In the genomic region with DNA sequence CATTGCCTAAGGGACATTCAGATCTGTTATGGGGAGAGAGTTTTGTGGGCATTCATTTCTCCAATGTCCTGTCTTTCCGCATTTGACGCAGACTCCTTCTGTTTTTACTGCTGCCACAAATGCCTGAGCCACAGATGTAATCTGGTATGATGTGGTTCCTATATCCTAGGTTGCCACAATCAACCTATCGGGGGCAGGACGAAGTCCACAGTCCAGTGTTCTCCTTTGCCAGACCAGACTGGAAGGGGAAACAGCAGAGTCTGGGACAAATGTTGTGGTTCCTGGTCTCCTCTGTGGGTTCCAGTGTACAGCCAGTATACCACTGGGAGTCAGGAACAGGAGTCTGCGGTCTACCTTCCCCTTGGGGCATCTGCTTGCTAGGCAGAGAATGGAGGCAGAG, we compare ENCODE assay signal across 28 mouse cellular contexts. TPM values are rescaled to one million over a fixed set of nuclear protein-coding genes. Genes with fewer than 3 reads are reported as not detected.
DNase-seq lines count a peak whose midpoint lies in the region; ATAC-seq and TF ChIP-seq lines count a peak whose summit lies in the region.
"Had no signal": no experiment of that assay in that cellular context is flagged by ENCODE, and none has a peak within 500 bp of the region (broad histone marks: within the 10 kb centered on the region; RNA-seq: fewer than 3 reads in every experiment).

No protein-coding gene starts in this region.

- WGBS in kidney, adult 2 months = 83% methylated on average over 5 of the region's 5 CpGs
- 92% methylated on average over 5 of the region's 5 CpGs for WGBS in kidney, embryonic 14.5 days
- WGBS in liver, embryonic 16.5 days (ENCODE audit: insufficient replicate concordance) = 60% methylated on average over 5 of the region's 5 CpGs
- 81% methylated on average over 5 of the region's 5 CpGs for WGBS in liver, embryonic 11.5 days

- H3K27me3 ChIP-seq in kidney, adult 2 months (replicated peaks; ENCODE audit: control insufficient read depth, insufficient read depth, low read length) = no peaks in the 10 kb centered on the region
- H3K27me3 ChIP-seq in kidney, embryonic 14.5 days (ENCODE audit: control insufficient read depth, insufficient read depth, low read length) = no peaks in the 10 kb centered on the region
- no peaks in the 10 kb centered on the region for H3K27me3 ChIP-seq in liver, embryonic 16.5 days (ENCODE audit: control insufficient read depth, insufficient read depth, low read depth, low read length)
- no peaks in the 10 kb centered on the region for H3K27me3 ChIP-seq in liver, embryonic 11.5 days (replicated peaks; ENCODE audit: control insufficient read depth, insufficient read depth, low read length)
- no peaks in the 10 kb centered on the region for H3K27me3 ChIP-seq in E14TG2a.4 (ENCODE audit: insufficient read depth, low read length)
- H3K27me3 ChIP-seq: embryonic facial prominence, embryonic 13.5 days; embryonic facial prominence, embryonic 15.5 days; forebrain, embryonic 12.5 days had no signal

- no peak overlapping the region for H3K27ac ChIP-seq in kidney, adult 2 months (ENCODE audit: insufficient read depth, low read depth, low read length)
- no peak overlapping the region for H3K27ac ChIP-seq in kidney, embryonic 14.5 days (ENCODE audit: low read depth, low read length)
- H3K27ac ChIP-seq in liver, embryonic 16.5 days (ENCODE audit: low read length) = no peak overlapping the region
- H3K27ac ChIP-seq in liver, embryonic 11.5 days (ENCODE audit: low read depth, low read length) = no peak overlapping the region
- H3K27ac ChIP-seq: embryonic facial prominence, embryonic 13.5 days; embryonic facial prominence, embryonic 15.5 days; forebrain, embryonic 10.5 days; forebrain, embryonic 12.5 days had no signal

- H3K4me3 ChIP-seq in kidney, adult 2 months (ENCODE audit: insufficient read depth, low read depth, low read length) = no peak overlapping the region
- no peak overlapping the region for H3K4me3 ChIP-seq in kidney, embryonic 14.5 days (ENCODE audit: low read length)
- no peak overlapping the region for H3K4me3 ChIP-seq in liver, embryonic 16.5 days (ENCODE audit: low read depth, low read length)
- no peak overlapping the region for H3K4me3 ChIP-seq in liver, embryonic 11.5 days (ENCODE audit: low read depth, low read length)
- 0 out of 2 replicates have a peak overlapping the region, but pooled peaks have one; percentile 3 for H3K4me3 ChIP-seq in E14TG2a.4 (replicated peaks; ENCODE audit: low read length)
- H3K4me3 ChIP-seq: embryonic facial prominence, embryonic 13.5 days; embryonic facial prominence, embryonic 15.5 days; erythroblast, embryonic 14.5 days; forebrain, embryonic 10.5 days; forebrain, embryonic 12.5 days had no signal

- H3K4me2 ChIP-seq in kidney, embryonic 14.5 days (replicated peaks; ENCODE audit: low read depth, low read length) = no peak overlapping the region
- H3K4me2 ChIP-seq in liver, embryonic 16.5 days (ENCODE audit: low read depth, low read length) = no peak overlapping the region
- no peak overlapping the region for H3K4me2 ChIP-seq in liver, embryonic 11.5 days
- H3K4me2 ChIP-seq: embryonic facial prominence, embryonic 13.5 days; embryonic facial prominence, embryonic 15.5 days; forebrain, embryonic 12.5 days had no signal

- no peaks in the 10 kb centered on the region for H3K36me3 ChIP-seq in kidney, adult 2 months (ENCODE audit: control insufficient read depth, insufficient read depth, low read length)
- no peaks in the 10 kb centered on the region for H3K36me3 ChIP-seq in kidney, embryonic 14.5 days (ENCODE audit: control insufficient read depth, insufficient read depth, low read length)
- no peaks in the 10 kb centered on the region for H3K36me3 ChIP-seq in liver, embryonic 16.5 days (ENCODE audit: control insufficient read depth, insufficient read depth)
- H3K36me3 ChIP-seq in liver, embryonic 11.5 days (ENCODE audit: control insufficient read depth, insufficient read depth, low read length) = no peaks in the 10 kb centered on the region
- no peaks in the 10 kb centered on the region for H3K36me3 ChIP-seq in E14TG2a.4 (ENCODE audit: insufficient read depth, low read length)
- H3K36me3 ChIP-seq: embryonic facial prominence, embryonic 13.5 days; embryonic facial prominence, embryonic 15.5 days; forebrain, embryonic 10.5 days; forebrain, embryonic 12.5 days; G1E had no signal

- no peaks in the 10 kb centered on the region for H3K9me3 ChIP-seq in kidney, embryonic 14.5 days (ENCODE audit: control insufficient read depth, low read length)
- no peaks in the 10 kb centered on the region for H3K9me3 ChIP-seq in liver, embryonic 16.5 days (replicated peaks; ENCODE audit: control insufficient read depth, low read length)
- no peaks in the 10 kb centered on the region; the same call in 1 of the 2 replicates for H3K9me3 ChIP-seq in liver, embryonic 11.5 days (ENCODE audit: control insufficient read depth, low read length)
- peaks cover 66% of the 10 kb centered on the region for H3K9me3 ChIP-seq in E14TG2a.4 (ENCODE audit: low read length)
- H3K9me3 ChIP-seq: embryonic facial prominence, embryonic 13.5 days; embryonic facial prominence, embryonic 15.5 days; forebrain, embryonic 12.5 days; G1E had no signal

- ATAC-seq in kidney, embryonic 14.5 days (ENCODE audit: low FRiP score, low TSS enrichment) = no peak
- ATAC-seq in liver, embryonic 16.5 days (ENCODE audit: low read depth) = peak; percentile 61; the same call in 1 of the 2 replicates
- no peak for ATAC-seq in liver, embryonic 11.5 days (replicated peaks; ENCODE audit: low FRiP score)
- ATAC-seq in common myeloid progenitor, adult 5-6 weeks (replicated peaks; ENCODE audit: low read depth, poor library complexity, severe bottlenecking) = 0 out of 2 replicates have a peak, but pooled peaks have one; percentile 5
- ATAC-seq: activated CD4-positive, CD25-positive, alpha-beta regulatory T cell, adult 4 months; forebrain, embryonic 14.5 days; forebrain, embryonic 16.5 days; Patski had no signal

- no peaks in the 10 kb centered on the region for H3K4me1 ChIP-seq in kidney, adult 2 months (ENCODE audit: control insufficient read depth, insufficient read depth, low read length)
- no peaks in the 10 kb centered on the region for H3K4me1 ChIP-seq in kidney, embryonic 14.5 days (ENCODE audit: control insufficient read depth, insufficient read depth, low read length)
- H3K4me1 ChIP-seq in liver, embryonic 16.5 days (ENCODE audit: control insufficient read depth, low read depth, low read length) = no peaks in the 10 kb centered on the region
- no peaks in the 10 kb centered on the region for H3K4me1 ChIP-seq in liver, embryonic 11.5 days (replicated peaks; ENCODE audit: control insufficient read depth, insufficient read depth, low read length)
- H3K4me1 ChIP-seq in E14TG2a.4 (replicated peaks; ENCODE audit: low read depth, low read length) = no peaks in the 10 kb centered on the region
- H3K4me1 ChIP-seq: embryonic facial prominence, embryonic 13.5 days; embryonic facial prominence, embryonic 15.5 days; forebrain, embryonic 10.5 days; forebrain, embryonic 12.5 days had no signal

- TF ChIP-seq CTCF in kidney, adult 2 months (conservative IDR thresholded peaks at IDR 0.05; ENCODE audit: insufficient read depth, insufficient read length, low read depth, low read length) = no peak
- no peak for TF ChIP-seq CTCF in E14TG2a.4 (conservative IDR thresholded peaks at IDR 0.05; ENCODE audit: low read length)

- no peak for TF ChIP-seq POLR2A in kidney, adult 2 months (IDR thresholded peaks at IDR 0.05; ENCODE audit: low read depth, low read length)

- DNase-seq in kidney, adult 2 months = peak; percentile 8
- no peak for DNase-seq in liver, embryonic 11.5 days (ENCODE audit: low spot score)
- no peak for DNase-seq in natural killer cell, adult 2 months (ENCODE audit: low spot score in 2 of 2)
- DNase-seq: adrenal gland, adult 8-10 months; adrenal gland, postnatal 14 days; adrenal gland, postnatal 36 days; cerebellum, adult 11-12 months; cerebellum, adult 2 months; cerebellum, adult 9-10 months; cerebellum, postnatal 10 days; cerebellum, postnatal 25 days; embryo, embryonic 11 days had no signal

- no peak overlapping the region for H3K9ac ChIP-seq in kidney, embryonic 14.5 days (ENCODE audit: low read depth, low read length)
- H3K9ac ChIP-seq in liver, embryonic 16.5 days (ENCODE audit: low read depth, low read length) = no peak overlapping the region
- no peak overlapping the region for H3K9ac ChIP-seq in liver, embryonic 11.5 days (ENCODE audit: low read depth, low read length)
- H3K9ac ChIP-seq: embryonic facial prominence, embryonic 13.5 days; embryonic facial prominence, embryonic 15.5 days; forebrain, embryonic 12.5 days had no signal

RNA-seq across cellular contexts. Expression of a gene that starts 19.4 kb away (rescaled TPM):
- not detected in 2 replicates for polyA plus RNA-seq in kidney, adult 2 months (2012; rRNA removed)
- not detected in 2 replicates for polyA plus RNA-seq in kidney, embryonic 14.5 days (2014; fragmentation: Nextera tagmentation; extraction: Ambion mirVana)
- 2.3 and 2.5 TPM in 2 replicates for polyA plus RNA-seq in liver, embryonic 16.5 days (2015; fragmentation: Nextera tagmentation; extraction: Ambion mirVana)
- polyA plus RNA-seq in liver, embryonic 11.5 days (2014; fragmentation: Nextera tagmentation; extraction: Ambion mirVana) = not detected in 2 replicates
- total RNA-seq in common myeloid progenitor, adult 5-6 weeks (2017) = not detected in 2 replicates
- total RNA-seq: adrenal gland, postnatal 14 days; adrenal gland, postnatal 36 days; G1E had no signal
- polyA plus RNA-seq: activated CD4-positive, CD25-positive, alpha-beta regulatory T cell, adult 4 months; C2C12; cerebellum, adult 2 months; embryonic facial prominence, embryonic 11.5 days; embryonic facial prominence, embryonic 13.5 days; embryonic facial prominence, embryonic 15.5 days; erythroblast, embryonic 14.5 days; forebrain, embryonic 10.5 days; forebrain, embryonic 12.5 days; forebrain, embryonic 14.5 days; forebrain, embryonic 16.5 days; G1E had no signal

RNA-seq across cellular contexts. Expression of a gene that starts 53.0 kb away (rescaled TPM):
- 135 and 142 TPM in 2 replicates for polyA plus RNA-seq in kidney, adult 2 months (2012; rRNA removed)
- 99.0 and 101 TPM in 2 replicates for polyA plus RNA-seq in kidney, embryonic 14.5 days (2014; fragmentation: Nextera tagmentation; extraction: Ambion mirVana)
- polyA plus RNA-seq in liver, embryonic 16.5 days (2015; fragmentation: Nextera tagmentation; extraction: Ambion mirVana) = 17.1 and 18.1 TPM in 2 replicates
- polyA plus RNA-seq in liver, embryonic 11.5 days (2014; fragmentation: Nextera tagmentation; extraction: Ambion mirVana) = 74.1 and 79.8 TPM in 2 replicates
- 17.8 and 20.9 TPM in 2 replicates for total RNA-seq in common myeloid progenitor, adult 5-6 weeks (2017)

Comparison
In these comparisons a context has a peak if more than half of its experiments do, and no peak if none do; other contexts are left out.
1. ATAC-seq: peak in liver, embryonic 16.5 days (single experiment) and common myeloid progenitor, adult 5-6 weeks (single experiment); none in kidney, embryonic 14.5 days (single experiment) and liver, embryonic 11.5 days (single experiment).